Mouse (Mus musculus) intestine, embryonic 14.5 days (tissue): ENCODE data around the gene Nup93. TPM values are rescaled to one million over a fixed set of nuclear protein-coding genes. Genes with fewer than 3 reads are reported as not detected.

ENCODE experiments used
- ATAC-seq: fragments of 200-750 bp; cut with Nextera tagmentation; replicated peaks from 2 replicates; pipeline ENCODE4 v1.8.0; 2017; ENCODE audit warnings: low read depth, moderate number of reproducible peaks, moderate TSS enrichment, moderate library complexity; ENCODE audit not compliant: low FRiP score, low TSS enrichment
- DNase-seq: peaks from one replicate; pipeline ENCODE4 v3.0.0-alpha.2; 2018; ENCODE audit warnings: low spot score
- H3K27ac ChIP-seq: fragments of 300-500 bp; sonication (generic); 2 replicates; pipeline ENCODE4 v1.5.1; 2014; ENCODE audit warnings: low read depth, mild to moderate bottlenecking, control low read depth
- H3K27me3 ChIP-seq: fragments of 300-500 bp; sonication (generic); replicated peaks from 2 replicates; pipeline ENCODE4 v1.6.1; 2014; ENCODE audit warnings: low read length, control low read depth; ENCODE audit not compliant: control insufficient read depth, insufficient read depth
- H3K36me3 ChIP-seq: fragments of 300-500 bp; sonication (generic); 2 replicates; pipeline ENCODE4 v1.6.1; 2014; ENCODE audit warnings: low read length, control low read depth; ENCODE audit not compliant: control insufficient read depth, insufficient read depth
- H3K4me1 ChIP-seq: fragments of 300-500 bp; sonication (generic); replicated peaks from 2 replicates; pipeline ENCODE4 v1.6.1; 2014; ENCODE audit warnings: low read length, control low read depth, mixed read lengths; ENCODE audit not compliant: control insufficient read depth, insufficient read depth
- H3K4me2 ChIP-seq: fragments of 300-500 bp; sonication (generic); 2 replicates; pipeline ENCODE4 v1.6.1; 2014; ENCODE audit warnings: low read length
- H3K4me3 ChIP-seq: fragments of 300-500 bp; sonication (generic); 2 replicates; pipeline ENCODE4 v1.5.1; 2014; ENCODE audit warnings: low read depth, low read length, control low read depth, mixed read lengths
- H3K9ac ChIP-seq: fragments of 300-500 bp; sonication (generic); 2 replicates; pipeline ENCODE4 v1.6.1; 2014; ENCODE audit warnings: mild to moderate bottlenecking, low read length
- H3K9me3 ChIP-seq: fragments of 300-500 bp; sonication (generic); 2 replicates; pipeline ENCODE4 v1.6.1; 2016; ENCODE audit warnings: low read length, control low read depth; ENCODE audit not compliant: control insufficient read depth
- WGBS: fragments of 180-500 bp; shearing (Covaris S2); extraction: QIAGEN DNeasy Blood & Tissue Kit; methylation state at CpG from one replicate; pipeline ENCODE4 v1.1.7; 2014; 5-methylcytosine and 5-hydroxymethylcytosine counted together
- polyA plus RNA-seq: library from polyadenylated mRNA; unstranded; fragments of >200 nt; fragmentation: Nextera tagmentation; extraction: Ambion mirVana; gene quantifications from 2 replicates; pipeline ENCODE4 v1.2.1, GENCODE M21; 2014

Nup93 gene
- polyA plus RNA-seq, 1 experiment from 2014 or later = 90.0 TPM

DNA sequence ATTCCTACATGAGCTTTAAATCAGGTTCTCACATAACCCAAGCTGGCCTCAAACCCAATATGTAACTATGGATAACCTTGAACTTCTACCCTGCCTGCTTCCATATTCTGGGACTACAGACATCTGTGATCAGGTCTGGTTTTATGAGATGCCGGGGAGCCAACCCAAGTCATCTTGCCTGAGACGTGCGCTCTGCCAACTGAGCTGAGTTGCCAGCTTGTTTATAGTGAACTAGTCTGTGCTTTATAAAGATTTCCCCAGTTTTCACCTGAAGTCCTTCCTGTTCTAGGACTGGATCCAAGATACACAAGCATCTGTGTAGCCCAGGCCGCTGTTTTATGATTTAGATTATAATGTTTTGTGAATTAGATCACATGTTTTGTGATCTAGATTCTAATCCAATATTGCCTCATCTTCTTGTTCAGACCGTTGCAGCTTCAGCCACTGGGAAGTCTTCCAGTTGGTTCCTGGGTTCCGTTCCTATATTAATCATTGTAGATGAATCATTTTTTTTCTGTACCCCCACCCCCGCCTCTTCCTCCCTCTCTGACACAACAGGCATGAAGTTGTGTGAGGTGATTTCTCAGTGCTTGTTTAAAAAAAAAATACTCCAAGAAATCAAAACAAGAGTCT lies 19.7 kb upstream of the Nup93 start:
- DNase-seq (no peak), ATAC-seq (no peak)
- Histone ChIP-seq H3K27ac (no peak overlapping the region), H3K9me3 (no peaks in the 10 kb centered on the region), H3K4me3 (no peak overlapping the region), H3K4me2 (no peak overlapping the region), H3K9ac (no peak overlapping the region), H3K4me1 (peaks cover 8% of the 10 kb centered on the region; the same call in 1 of the 2 replicates), H3K36me3 (no peaks in the 10 kb centered on the region), H3K27me3 (no peaks in the 10 kb centered on the region)
- WGBS = 84% methylated on average over 7 of the region's 7 CpGs

DNA sequence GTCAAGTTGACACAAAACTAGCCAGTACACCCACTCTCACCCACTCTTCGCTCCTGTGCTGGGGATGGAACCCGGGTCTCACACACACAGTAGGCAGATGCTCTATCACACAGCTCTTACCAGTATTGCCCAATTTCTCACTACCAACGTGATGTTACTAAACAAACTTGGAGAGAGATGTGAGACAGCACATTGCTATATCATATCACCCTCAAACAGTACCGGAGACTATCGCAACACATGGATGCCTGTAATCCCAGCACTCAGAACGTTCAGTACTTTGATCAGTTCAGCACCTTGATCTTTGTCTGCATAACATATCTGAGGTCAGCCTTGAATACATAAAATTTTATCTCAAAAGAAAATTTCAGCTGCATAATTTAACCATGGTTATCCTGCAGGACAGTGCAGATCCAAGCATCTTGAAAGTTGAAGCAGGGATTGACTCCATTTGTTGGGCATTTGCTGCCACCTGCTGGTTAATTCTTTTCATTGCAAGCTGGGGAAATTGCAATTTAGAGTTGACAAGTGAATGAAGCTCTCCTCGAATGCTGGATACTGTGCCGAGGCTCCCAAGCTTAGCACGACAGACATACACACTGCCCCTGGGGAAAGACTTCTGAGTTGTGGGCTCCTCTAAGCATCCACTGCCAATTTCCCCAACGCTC lies 15.0 kb upstream of the Nup93 start:
- H3K27me3 ChIP-seq = no peaks in the 10 kb centered on the region
- H3K27ac ChIP-seq = no peak overlapping the region
- ATAC-seq (peak; percentile 53; the same call in 1 of the 2 replicates), DNase-seq (peak; percentile 90)
- 46% methylated on average over 10 of the region's 10 CpGs for WGBS
- no peak overlapping the region for H3K4me2 ChIP-seq
- no peaks in the 10 kb centered on the region for H3K9me3 ChIP-seq
- H3K4me3 ChIP-seq = no peak overlapping the region
- H3K36me3 ChIP-seq = no peaks in the 10 kb centered on the region
- no peaks in the 10 kb centered on the region for H3K4me1 ChIP-seq
- H3K9ac ChIP-seq = no peak overlapping the region

DNA sequence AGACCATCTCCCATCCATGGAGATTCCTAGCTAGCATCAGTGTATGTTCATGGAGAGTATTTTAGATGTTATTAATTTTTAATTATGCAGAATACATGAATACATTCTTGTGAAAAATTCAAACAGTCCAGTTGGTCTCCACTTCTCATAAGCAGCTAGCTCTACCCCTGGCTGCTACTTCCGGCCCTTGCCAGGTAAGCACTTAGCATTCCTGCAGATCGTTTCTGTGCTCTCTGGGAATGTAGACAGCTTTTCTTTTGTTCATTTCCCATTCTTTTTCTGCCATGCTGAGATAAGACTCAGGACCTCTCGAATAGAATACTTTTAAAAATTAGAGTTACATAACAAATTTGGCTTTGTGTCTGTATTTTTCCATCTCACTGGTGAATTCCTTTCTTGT lies 10.3 kb upstream of the Nup93 start:
- H3K27me3 ChIP-seq = no peaks in the 10 kb centered on the region
- H3K36me3 ChIP-seq = no peaks in the 10 kb centered on the region
- no peak overlapping the region for H3K9ac ChIP-seq
- ATAC-seq = no peak
- H3K4me3 ChIP-seq = no peak overlapping the region
- no peaks in the 10 kb centered on the region for H3K4me1 ChIP-seq
- no peaks in the 10 kb centered on the region for H3K9me3 ChIP-seq
- 65% methylated on average over 3 of the region's 3 CpGs for WGBS
- no peak overlapping the region for H3K27ac ChIP-seq
- no peak for DNase-seq
- no peak overlapping the region for H3K4me2 ChIP-seq

DNA sequence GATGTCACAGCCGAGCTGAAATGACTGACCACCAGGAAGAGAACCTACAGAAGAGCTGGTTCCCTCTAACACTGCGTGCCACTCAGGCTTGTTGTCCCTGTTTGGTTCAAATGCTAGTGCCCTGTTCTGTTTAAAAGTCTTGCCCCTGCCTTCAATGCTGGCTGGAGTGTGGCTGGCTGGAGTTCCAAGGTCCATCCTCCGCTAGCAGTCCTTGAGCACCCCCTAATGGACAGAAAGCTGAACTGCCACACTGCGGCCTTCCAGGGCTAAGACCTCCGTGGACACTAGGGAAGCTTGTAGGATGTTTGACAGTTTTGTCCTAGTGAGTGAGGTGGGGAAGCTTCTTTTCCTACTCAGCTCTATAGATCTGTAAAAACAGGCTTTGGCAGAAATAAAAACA lies 8.6 kb upstream of the Nup93 start:
- Histone ChIP-seq H3K27me3 (no peaks in the 10 kb centered on the region), H3K4me1 (no peaks in the 10 kb centered on the region), H3K27ac (no peak overlapping the region), H3K9me3 (no peaks in the 10 kb centered on the region), H3K4me2 (no peak overlapping the region), H3K4me3 (no peak overlapping the region), H3K9ac (no peak overlapping the region), H3K36me3 (no peaks in the 10 kb centered on the region)
- 0 out of 2 replicates have a peak, but pooled peaks have one; percentile 47 for ATAC-seq
- WGBS = 14% methylated on average over 5 of the region's 5 CpGs
- DNase-seq = peak; percentile 93

DNA sequence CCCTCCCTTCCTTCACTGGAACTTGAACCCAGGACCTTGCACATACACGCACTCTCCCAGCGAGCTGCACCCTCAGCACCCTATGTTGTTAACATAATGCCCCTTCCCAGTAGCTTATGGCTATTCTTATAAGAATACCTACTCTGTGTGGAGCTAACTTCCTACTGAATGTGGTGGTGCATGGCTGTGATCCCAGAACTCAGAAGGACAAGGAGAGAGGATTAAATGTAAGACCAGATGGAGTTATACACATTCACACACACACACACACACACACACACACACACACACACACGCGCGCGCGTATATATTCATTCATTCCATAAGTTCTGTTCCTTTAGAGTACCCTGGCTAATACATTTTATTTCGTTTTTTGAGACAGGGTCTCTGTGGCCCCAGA lies 8.1 kb upstream of the Nup93 start:
- DNase-seq (no peak), ATAC-seq (no peak)
- no peak overlapping the region for H3K9ac ChIP-seq
- H3K27me3 ChIP-seq = no peaks in the 10 kb centered on the region
- H3K4me1 ChIP-seq = no peaks in the 10 kb centered on the region
- no peak overlapping the region for H3K4me3 ChIP-seq
- WGBS = 81% methylated on average over 8 of the region's 8 CpGs
- H3K4me2 ChIP-seq = no peak overlapping the region
- no peaks in the 10 kb centered on the region for H3K36me3 ChIP-seq
- no peak overlapping the region for H3K27ac ChIP-seq
- no peaks in the 10 kb centered on the region for H3K9me3 ChIP-seq

DNA sequence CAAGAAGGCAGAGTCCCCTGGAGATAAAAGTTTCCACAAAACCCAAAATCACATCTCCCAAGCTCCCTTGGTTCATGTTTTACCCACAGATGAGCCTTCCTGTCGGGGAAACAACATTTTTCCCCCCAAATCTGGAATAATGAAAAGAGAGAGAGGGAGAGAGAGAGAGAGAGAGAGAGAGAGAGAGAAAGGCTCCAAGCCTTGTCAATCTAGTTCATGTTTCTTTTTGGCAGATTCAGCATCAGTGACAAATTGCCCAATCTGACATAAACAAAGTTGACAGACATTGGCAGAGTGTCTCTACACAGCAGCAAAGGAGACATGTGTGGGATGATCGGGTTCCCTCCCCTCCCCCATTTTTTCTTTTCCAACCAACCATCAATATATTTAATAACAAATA lies 6.9 kb upstream of the Nup93 start:
- 61% methylated on average over 2 of the region's 2 CpGs for WGBS
- Histone ChIP-seq H3K27ac (no peak overlapping the region), H3K36me3 (no peaks in the 10 kb centered on the region), H3K9ac (no peak overlapping the region), H3K9me3 (no peaks in the 10 kb centered on the region), H3K27me3 (no peaks in the 10 kb centered on the region), H3K4me2 (no peak overlapping the region), H3K4me3 (no peak overlapping the region), H3K4me1 (no peaks in the 10 kb centered on the region)
- DNase-seq = no peak
- ATAC-seq = no peak

DNA sequence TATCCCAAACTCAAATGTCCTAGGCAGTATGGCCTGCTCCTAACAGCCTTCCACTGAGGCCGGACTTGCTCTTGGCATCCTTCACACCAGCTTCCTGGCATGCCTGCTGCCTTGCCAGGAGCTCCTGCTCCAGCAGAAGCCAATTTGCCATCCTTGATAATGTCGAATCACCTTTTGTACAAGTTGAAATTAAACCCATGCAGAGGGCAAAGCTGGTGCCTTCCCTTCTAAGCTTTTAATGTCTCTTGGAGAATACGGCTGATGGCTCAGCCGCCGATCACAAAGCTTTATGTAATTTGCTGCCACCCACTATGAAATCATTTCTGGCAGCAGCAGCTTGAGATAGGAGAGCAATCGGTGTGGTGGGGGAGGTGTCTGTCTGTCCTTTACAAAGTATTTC lies 4.7 kb upstream of the Nup93 start:
- Histone ChIP-seq H3K4me3 (no peak overlapping the region), H3K4me2 (no peak overlapping the region), H3K27me3 (no peaks in the 10 kb centered on the region), H3K36me3 (no peaks in the 10 kb centered on the region), H3K9me3 (no peaks in the 10 kb centered on the region), H3K27ac (no peak overlapping the region), H3K4me1 (no peaks in the 10 kb centered on the region; the same call in 1 of the 2 replicates), H3K9ac (no peak overlapping the region)
- DNase-seq = no peak
- 87% methylated on average over 6 of the region's 6 CpGs for WGBS
- ATAC-seq = no peak

DNA sequence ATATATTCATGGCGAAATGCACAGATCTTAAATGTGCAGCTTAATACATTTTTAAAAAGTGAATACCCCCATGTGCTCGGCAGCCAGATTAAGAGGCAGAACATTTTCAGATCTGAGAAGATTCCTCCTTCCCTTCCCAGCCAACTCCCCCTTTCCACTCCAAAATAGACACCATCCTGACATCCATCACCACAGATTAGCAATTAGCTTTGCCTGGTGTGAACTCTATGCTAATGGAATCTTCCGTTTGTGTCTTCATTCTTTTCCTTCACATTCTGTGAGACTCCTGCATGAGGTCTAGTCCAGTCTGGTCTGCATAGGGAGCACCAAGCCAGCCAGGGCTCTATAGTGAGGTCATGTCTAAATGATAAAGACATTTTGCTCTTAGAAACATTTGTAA lies 4.1 kb upstream of the Nup93 start:
- H3K36me3 ChIP-seq = no peaks in the 10 kb centered on the region
- H3K4me3 ChIP-seq = no peak overlapping the region
- H3K9me3 ChIP-seq = no peaks in the 10 kb centered on the region
- H3K27me3 ChIP-seq = no peaks in the 10 kb centered on the region
- no peak overlapping the region for H3K9ac ChIP-seq
- ATAC-seq (no peak), DNase-seq (no peak)
- H3K4me2 ChIP-seq = no peak overlapping the region
- 81% methylated on average over 3 of the region's 3 CpGs for WGBS
- H3K27ac ChIP-seq = no peak overlapping the region
- H3K4me1 ChIP-seq = peaks cover 4% of the 10 kb centered on the region

DNA sequence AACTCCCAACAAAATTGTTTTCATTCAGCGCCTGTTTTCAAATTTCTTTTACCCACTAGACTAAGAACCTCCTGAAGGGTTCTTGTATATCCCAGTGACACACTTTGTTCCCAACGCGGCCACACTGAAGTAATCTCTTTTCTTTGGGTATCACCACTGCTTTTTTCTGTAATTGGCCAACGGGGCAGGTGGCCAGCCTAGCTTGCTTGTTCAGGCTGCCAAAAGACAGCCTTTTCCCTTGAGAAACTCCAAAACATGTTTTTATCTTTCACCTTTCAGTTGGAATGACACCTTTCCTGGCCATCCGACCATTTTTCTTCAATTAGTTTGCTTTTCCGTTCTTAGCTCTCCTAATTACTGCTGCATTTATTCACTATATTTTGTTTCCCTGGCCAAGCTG lies 545 bp upstream of the Nup93 start:
- DNase-seq (no peak), ATAC-seq (no peak)
- no peak overlapping the region for H3K27ac ChIP-seq
- peak overlapping the region; percentile 94; the same call in 1 of the 2 replicates for H3K4me3 ChIP-seq
- peaks cover 12% of the 10 kb centered on the region for H3K4me1 ChIP-seq
- H3K9ac ChIP-seq = no peak overlapping the region
- H3K27me3 ChIP-seq = no peaks in the 10 kb centered on the region
- no peaks in the 10 kb centered on the region for H3K36me3 ChIP-seq
- H3K9me3 ChIP-seq = no peaks in the 10 kb centered on the region
- WGBS = 67% methylated on average over 6 of the region's 6 CpGs
- peak overlapping the region; percentile 42 for H3K4me2 ChIP-seq
